Mouse (Mus musculus) thymus, adult 2 months (tissue): ENCODE measurements at regions not wholly inside any gene's neighbourhood (a gene's known extent, or its start where the extent isn't known, plus 50 kb on each side); places are given as distances from the start of the nearest gene placed in this dataset.

Source experiments
- DNase-seq: peaks from one replicate; pipeline ENCODE4 v3.0.0; 2021
- H3K27ac ChIP-seq: fragments of 200-500 bp; 2 replicates; pipeline ENCODE4 v1.5.1; 2012; ENCODE audit warnings: low read length, control low read depth; ENCODE audit not compliant: control insufficient read depth, insufficient read depth
- H3K27me3 ChIP-seq: fragments of 200-500 bp; 2 replicates; pipeline ENCODE4 v1.6.1; 2012; ENCODE audit warnings: mild to moderate bottlenecking, low read length, moderate library complexity, mixed read lengths; ENCODE audit not compliant: control insufficient read depth, insufficient read depth
- H3K36me3 ChIP-seq: fragments of 200-500 bp; 2 replicates; pipeline ENCODE4 v1.6.1; 2012; ENCODE audit warnings: mild to moderate bottlenecking, low read length, moderate library complexity; ENCODE audit not compliant: control insufficient read depth, insufficient read depth
- H3K4me1 ChIP-seq: fragments of 200-500 bp; replicated peaks from 2 replicates; pipeline ENCODE4 v1.6.1; 2012; ENCODE audit warnings: low read length; ENCODE audit not compliant: control insufficient read depth, insufficient read depth
- H3K4me3 ChIP-seq: fragments of 200-500 bp; 2 replicates; pipeline ENCODE4 v1.5.1; 2012; ENCODE audit warnings: mild to moderate bottlenecking, low read length, control low read depth, moderate library complexity; ENCODE audit not compliant: control insufficient read depth, insufficient read depth
- CTCF ChIP-seq: fragments of 200-500 bp; IDR thresholded peaks from 2 replicates; pipeline ENCODE4 v1.5.1; 2012; ENCODE audit warnings: mild to moderate bottlenecking, control low read depth, low read length, moderate library complexity, borderline replicate concordance; ENCODE audit not compliant: control insufficient read depth, poor library complexity, insufficient read depth; ENCODE audit errors: extremely low read depth
- POLR2A ChIP-seq: fragments of 200-500 bp; IDR thresholded peaks from 2 replicates; pipeline ENCODE4 v1.6.1; 2012; ENCODE audit warnings: mild to moderate bottlenecking, low read length, control low read depth, moderate library complexity; ENCODE audit not compliant: control insufficient read depth, poor library complexity, insufficient read depth; ENCODE audit errors: extremely low read depth
- WGBS: fragments of 180-500 bp; shearing (Covaris S2); methylation state at CpG from one replicate; pipeline ENCODE4 v1.1.7; 2018; 5-methylcytosine and 5-hydroxymethylcytosine counted together

DNA sequence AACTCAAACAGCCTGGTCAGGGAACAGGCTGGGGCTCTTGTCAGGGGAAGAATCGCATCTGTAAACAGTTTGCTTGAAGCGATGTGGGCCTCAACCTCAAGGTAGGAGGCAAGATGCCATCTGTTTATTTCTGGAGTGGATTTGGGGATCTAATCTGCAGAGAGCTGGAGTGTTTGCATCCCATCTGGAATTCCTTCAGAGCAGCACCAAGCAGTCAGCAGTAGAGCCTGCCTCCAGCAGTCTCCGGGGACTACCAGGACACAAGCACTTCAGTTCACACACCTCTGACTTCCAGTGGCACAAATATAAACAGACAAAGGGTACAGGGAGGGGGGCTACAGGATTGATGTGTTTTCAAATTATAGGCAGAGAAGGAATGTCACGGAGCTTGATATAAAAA is 262.8 kb upstream of the Fermt1 start:
- no peaks in the 10 kb centered on the region for H3K27me3 ChIP-seq
- WGBS, result 77% methylated on average over 4 of the region's 4 CpGs
- no peaks in the 10 kb centered on the region for H3K36me3 ChIP-seq
- H3K4me3 ChIP-seq, result no peak overlapping the region
- no peaks in the 10 kb centered on the region for H3K4me1 ChIP-seq
- TF ChIP-seq POLR2A (no peak), CTCF (no peak)
- no peak overlapping the region for H3K27ac ChIP-seq
- no peak for DNase-seq

DNA sequence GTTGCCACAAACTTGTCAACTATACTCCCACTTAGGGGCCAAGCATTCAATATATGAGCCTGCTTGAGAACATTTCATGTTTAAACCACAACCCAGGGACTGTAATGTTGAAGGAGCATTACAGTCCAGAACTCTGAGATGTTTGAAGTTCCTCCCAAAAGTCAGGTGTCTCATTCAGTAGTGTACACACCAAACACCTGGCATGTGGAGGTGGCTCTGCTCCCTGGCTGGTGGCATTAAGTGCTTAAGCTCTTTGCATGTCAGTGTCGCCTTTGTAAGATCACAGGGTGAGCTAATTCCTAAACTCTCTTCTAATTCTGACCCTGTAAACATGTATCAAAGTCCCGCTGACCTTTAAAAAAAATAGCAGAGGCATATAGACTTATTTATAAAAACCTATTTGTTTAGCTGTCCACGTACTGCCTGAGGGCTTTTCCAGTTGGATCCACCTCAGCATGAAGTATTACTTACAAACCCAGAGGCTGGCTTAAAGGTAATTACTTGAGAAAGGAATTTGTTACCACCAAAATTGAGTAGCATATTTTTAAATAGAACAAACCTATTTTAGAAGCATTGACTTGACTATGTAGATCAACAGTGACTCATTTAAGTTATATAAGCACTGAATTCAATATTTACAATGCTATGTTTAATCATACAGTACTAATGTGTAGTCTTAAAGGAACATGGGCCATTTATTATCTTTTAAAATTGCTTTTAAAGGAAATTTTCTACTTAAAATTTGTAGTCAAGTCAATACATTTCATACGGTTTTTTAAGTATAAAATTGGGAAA is 276.3 kb upstream of the Fermt1 start:
- no peak overlapping the region for H3K4me3 ChIP-seq
- no peaks in the 10 kb centered on the region for H3K4me1 ChIP-seq
- TF ChIP-seq POLR2A (no peak), CTCF (no peak)
- no peaks in the 10 kb centered on the region for H3K27me3 ChIP-seq
- no peak for DNase-seq
- no peak overlapping the region for H3K27ac ChIP-seq
- H3K36me3 ChIP-seq, result no peaks in the 10 kb centered on the region
- 92% methylated on average over 4 of the region's 4 CpGs for WGBS

DNA sequence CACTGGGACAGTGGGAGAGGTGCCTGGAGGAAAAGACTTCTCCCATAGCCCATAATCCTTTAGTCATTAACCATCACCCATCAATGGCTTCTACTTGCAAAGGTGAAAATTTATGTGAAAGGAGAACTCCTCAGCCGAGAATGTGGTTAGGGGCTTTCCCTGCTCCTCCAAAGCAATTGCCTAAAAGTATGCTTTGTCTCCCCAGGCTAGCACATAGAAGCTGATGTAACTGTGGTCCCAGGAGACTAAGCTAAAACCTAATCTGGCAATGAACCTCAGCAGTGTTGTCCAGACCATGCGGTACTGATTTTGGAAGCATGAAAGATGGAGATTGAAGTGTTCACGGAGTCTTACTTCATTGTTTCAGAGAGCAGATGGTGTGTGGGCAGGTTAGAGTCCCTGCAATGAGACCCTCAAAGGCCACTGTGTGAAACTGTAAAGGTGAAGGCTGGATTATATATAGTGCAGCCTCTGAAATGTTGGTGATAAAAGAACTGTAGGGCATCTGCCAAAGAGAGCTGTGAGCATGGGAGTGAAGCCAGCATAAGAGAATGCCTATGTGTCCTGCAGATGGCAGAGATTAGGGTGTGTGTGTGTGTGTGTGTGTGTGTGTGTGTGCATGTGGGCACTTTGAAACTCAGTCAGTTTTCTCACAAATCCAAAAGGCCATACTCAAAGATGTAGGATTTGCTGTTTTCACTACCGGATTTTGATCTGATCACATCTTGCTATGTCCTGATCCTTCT is 289.6 kb upstream of the Fermt1 start:
- no peak for TF ChIP-seq POLR2A
- TF ChIP-seq CTCF, result no peak
- H3K4me3 ChIP-seq, result no peak overlapping the region
- no peaks in the 10 kb centered on the region for H3K27me3 ChIP-seq
- 72% methylated on average over 4 of the region's 4 CpGs for WGBS
- no peaks in the 10 kb centered on the region for H3K36me3 ChIP-seq
- no peaks in the 10 kb centered on the region for H3K4me1 ChIP-seq
- H3K27ac ChIP-seq, result no peak overlapping the region
- no peak for DNase-seq

DNA sequence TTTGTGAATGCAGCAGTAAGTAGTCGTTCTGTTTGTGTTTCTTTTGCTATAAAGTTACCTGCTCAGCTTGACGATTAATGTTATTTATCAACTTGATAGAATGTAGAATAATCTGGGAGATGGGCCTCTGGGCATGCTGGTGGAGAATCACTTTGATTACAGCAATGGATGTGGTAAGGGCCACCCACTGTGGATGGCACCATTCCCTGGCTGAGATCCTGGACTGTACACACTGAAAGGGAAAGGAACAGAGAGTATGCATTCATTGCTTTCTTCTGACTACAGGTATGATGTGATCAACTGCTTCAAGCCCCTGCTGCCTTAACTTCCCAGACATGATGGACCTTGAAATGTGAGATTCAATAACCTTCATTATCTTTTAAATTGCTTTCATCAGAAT is 299.8 kb upstream of the Bmp2 start:
- WGBS, result 90% methylated on average over 2 of the region's 2 CpGs
- H3K4me1 ChIP-seq, result no peaks in the 10 kb centered on the region
- TF ChIP-seq CTCF, result no peak
- TF ChIP-seq POLR2A, result no peak

DNA sequence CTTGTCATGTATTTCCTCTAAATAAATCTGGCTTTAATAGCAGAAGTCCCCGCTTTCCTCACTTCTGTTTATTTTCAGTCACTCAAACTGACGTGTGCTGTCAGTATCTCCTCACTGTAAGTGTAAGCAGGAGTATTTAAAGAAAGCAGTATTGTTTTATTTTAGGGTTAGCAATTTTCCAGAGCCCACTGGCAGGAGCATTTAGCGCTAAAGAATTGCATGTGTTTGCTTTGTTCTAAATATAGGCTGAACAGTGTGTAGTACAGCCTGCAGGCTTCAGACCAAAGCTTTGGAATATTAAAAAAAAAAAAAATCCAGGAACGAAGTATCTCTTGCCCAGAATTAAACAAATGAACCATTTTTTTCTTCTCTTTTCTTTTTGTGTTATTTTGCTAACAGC is 277.5 kb upstream of the Bmp2 start:
- 52% methylated on average over 4 of the region's 4 CpGs for WGBS
- Histone ChIP-seq H3K27me3 (no peaks in the 10 kb centered on the region), H3K4me1 (no peaks in the 10 kb centered on the region), H3K4me3 (no peak overlapping the region), H3K36me3 (no peaks in the 10 kb centered on the region), H3K27ac (no peak overlapping the region)
- no peak for DNase-seq
- TF ChIP-seq POLR2A (no peak), CTCF (no peak)

More for the DNA sequence above, 299.8 kb upstream of the Bmp2 start:
- Histone ChIP-seq H3K27me3 (no peaks in the 10 kb centered on the region), H3K4me3 (no peak overlapping the region), H3K36me3 (no peaks in the 10 kb centered on the region), H3K27ac (no peak overlapping the region)
- DNase-seq, result no peak

DNA sequence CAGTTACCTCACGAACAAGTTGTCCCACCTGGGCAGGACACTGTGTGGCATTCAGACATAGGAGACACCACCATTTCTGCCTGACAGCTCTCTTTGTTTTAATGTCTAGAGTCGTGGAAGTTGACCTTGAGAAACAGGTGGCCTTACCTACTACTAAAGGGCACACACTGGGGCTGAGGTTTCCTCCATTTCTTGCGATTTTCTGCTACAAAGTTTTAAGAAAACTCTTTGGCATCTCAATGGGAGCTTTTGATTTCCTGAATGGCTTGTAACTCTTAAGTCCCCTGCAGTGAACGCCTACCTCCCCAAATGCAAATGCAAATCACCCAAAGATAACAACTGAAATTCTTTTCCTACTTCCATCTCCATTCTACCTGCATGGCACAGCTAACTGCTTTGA is 273.4 kb upstream of the Bmp2 start:
- Histone ChIP-seq H3K27me3 (no peaks in the 10 kb centered on the region), H3K4me1 (no peaks in the 10 kb centered on the region), H3K36me3 (no peaks in the 10 kb centered on the region), H3K4me3 (no peak overlapping the region), H3K27ac (no peak overlapping the region)
- WGBS, result 73% methylated on average over 4 of the region's 4 CpGs
- no peak for DNase-seq
- TF ChIP-seq POLR2A (no peak), CTCF (no peak)

DNA sequence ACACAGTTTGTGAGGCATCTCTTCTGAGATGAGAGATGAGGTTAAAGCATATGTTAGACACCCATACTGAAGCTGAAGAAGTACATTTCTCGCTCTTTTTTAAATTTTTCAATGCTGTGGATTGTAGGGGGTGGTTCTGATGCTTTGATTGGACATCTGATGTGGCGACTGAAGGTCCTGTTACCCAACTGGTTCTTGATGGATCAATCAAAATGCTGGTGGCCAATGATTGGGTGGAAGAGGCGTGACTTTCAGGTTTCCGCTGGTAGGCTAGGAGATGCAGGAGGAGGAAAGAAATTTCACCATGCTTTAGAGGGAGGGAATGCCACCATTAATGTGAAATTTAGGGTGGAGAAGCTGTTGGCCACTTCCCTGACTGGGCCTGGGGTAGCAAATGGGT is 272.7 kb upstream of the Bmp2 start:
- H3K4me1 ChIP-seq, result no peaks in the 10 kb centered on the region
- no peak for TF ChIP-seq POLR2A
- no peak overlapping the region for H3K27ac ChIP-seq
- WGBS, result 87% methylated on average over 4 of the region's 4 CpGs
- H3K36me3 ChIP-seq, result no peaks in the 10 kb centered on the region
- no peak overlapping the region for H3K4me3 ChIP-seq
- no peak for DNase-seq
- no peaks in the 10 kb centered on the region for H3K27me3 ChIP-seq
